Mouse (Mus musculus) frontal cortex, postnatal 25 days (tissue): Measurements from ENCODE around the gene Lepr.
A peak's percentile ranks its signal among the peaks of the same experiment; 100 is the strongest.

Source experiments
- DNase-seq, 2 experiments: peaks; one replicate each; pipeline ENCODE4 v3.0.0; 2022; ENCODE audit warnings: low spot score in 2 of 2

Lepr gene

DNA sequence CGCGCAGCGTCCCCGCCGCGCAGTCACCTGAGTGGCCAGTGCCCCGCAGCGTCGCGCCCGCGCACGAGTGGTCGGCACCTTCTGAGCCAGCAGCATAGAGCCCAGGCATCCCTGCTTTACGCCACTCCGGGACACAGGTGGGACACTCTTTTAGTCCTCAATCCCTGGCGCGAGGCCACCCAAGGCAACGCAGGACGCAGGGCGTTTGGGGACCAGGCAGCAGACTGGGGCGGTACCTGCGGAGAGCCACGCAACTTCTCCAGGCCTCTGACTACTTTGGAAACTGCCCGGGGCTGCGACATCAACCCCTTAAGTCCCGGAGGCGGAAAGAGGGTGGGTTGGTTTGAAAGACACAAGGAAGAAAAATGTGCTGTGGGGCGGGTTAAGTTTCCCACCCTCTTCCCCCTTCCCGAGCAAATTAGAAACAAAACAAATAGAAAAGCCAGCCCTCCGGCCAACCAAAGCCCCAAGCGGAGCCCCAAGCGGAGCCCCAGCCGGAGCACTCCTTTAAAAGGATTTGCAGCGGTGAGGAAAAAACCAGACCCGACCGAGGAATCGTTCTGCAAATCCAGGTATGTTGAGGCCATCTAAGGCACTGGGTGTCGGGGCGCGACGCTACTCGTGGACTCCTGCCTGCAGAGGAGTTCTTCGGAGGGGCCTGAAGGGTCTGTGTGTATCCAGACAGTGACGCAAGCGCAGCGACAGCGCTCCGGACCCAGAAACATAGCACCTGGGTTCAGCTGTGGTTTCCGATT lies at the start of gene Lepr:
TSS of gene Lepr (plus strand) at position 38 of the 755 bp plus-strand sequence.
- peak in 1 of 2 experiments; percentile 4 for DNase-seq

GRCm38 (mm10) chr4:101669161-101669560 lies 48.0 kb upstream of the Lepr start:
- no peak for DNase-seq

DNA sequence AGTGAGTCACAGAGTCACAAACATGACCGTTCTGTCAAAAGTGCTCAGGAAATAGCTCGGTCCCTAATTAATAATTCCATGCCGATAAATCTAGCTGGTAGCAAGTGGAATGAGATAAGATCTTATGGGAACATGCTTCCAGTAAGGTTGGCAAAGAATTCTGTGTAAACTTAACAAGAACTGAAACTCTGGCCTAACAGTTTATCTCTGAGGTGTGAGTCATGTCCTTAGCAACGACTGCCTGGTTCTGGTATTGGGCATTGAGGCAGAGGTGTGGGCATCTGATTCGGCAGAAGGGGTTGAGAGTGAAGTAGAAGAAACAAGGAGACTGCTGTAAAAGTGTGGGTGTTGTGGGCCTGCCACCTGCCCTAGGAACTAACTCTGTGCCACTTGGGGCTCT lies 47.4 kb upstream of the Lepr start:
- no peak for DNase-seq

GRCm38 (mm10) chr4:101674790-101675189 lies 42.4 kb upstream of the Lepr start:
- no peak for DNase-seq

- no peak for DNase-seq
Measured at GRCm38 (mm10) chr4:101675726-101676125, 41.5 kb upstream of the Lepr start.

- no peak for DNase-seq
Measured at GRCm38 (mm10) chr4:101682620-101683019, 34.6 kb upstream of the Lepr start.

DNA sequence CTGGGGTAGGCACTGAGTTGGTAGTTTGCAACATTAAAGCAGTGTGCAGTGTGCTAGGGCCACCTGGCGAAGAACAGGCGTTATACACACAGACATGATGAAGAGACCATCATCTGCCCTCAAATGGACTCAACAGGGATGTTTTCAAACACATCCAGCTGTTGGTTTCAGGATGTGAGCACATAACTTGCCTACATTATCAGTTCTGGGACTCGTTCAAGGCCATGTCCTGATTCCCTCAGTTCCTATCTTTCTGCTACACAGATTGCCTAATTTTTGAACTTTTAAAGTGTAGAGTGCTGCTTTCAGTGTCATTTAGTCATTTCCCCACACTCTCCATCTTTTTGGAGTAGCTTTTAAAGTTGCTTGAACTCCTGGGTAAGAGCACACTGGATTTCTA lies 34.1 kb upstream of the Lepr start:
- DNase-seq: no peak

GRCm38 (mm10) chr4:101684821-101685220 lies 32.4 kb upstream of the Lepr start:
- DNase-seq: no peak

GRCm38 (mm10) chr4:101686227-101686810 lies 30.9 kb upstream of the Lepr start:
- DNase-seq: no peak

DNA sequence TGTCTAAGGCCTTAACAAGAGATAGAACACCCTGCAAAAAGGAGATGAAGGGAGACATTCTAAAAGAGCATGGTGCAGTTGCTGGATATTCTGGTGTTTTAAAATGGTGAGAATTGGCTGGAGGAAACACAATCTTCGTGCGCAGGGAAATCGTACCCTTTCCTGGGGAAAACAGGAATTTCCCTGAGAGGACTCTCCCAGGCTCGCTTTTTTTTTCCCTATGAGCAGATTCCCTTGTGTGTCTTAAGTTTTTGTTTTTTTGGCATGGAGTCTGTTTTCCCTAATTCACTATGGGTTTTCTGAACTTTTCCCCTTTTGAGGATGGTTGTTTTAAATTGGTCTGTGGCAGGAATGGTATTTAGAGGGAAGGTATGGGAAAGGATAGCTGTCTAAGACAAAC lies 28.0 kb upstream of the Lepr start:
- DNase-seq: no peak

GRCm38 (mm10) chr4:101689645-101690044 lies 27.6 kb upstream of the Lepr start:
- DNase-seq: no peak

- DNase-seq: no peak
Measured at GRCm38 (mm10) chr4:101692892-101693291, 24.3 kb upstream of the Lepr start.

- no peak for DNase-seq
Measured at GRCm38 (mm10) chr4:101694529-101694928, 22.7 kb upstream of the Lepr start.

DNA sequence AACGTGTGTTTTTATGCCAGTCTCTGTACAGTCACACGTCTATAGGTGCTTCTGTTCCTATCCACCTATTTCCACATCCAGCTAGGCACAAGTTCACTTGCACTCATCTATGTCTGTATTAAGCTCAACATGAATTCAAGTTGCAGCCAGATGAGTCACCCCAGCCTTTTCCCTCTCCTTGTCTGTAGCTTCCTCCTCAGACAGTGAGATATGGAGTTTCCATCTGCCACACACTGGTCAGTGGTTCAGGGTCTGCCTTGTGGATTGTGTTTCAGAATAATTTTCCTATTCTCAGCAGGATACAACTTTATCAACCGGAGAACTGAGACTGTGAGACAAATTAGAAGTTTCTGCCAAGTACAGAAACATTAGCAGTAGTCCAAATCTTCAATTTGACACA lies 20.0 kb upstream of the Lepr start:
- no peak for DNase-seq

GRCm38 (mm10) chr4:101699423-101699822 lies 17.8 kb upstream of the Lepr start:
- DNase-seq: no peak

DNA sequence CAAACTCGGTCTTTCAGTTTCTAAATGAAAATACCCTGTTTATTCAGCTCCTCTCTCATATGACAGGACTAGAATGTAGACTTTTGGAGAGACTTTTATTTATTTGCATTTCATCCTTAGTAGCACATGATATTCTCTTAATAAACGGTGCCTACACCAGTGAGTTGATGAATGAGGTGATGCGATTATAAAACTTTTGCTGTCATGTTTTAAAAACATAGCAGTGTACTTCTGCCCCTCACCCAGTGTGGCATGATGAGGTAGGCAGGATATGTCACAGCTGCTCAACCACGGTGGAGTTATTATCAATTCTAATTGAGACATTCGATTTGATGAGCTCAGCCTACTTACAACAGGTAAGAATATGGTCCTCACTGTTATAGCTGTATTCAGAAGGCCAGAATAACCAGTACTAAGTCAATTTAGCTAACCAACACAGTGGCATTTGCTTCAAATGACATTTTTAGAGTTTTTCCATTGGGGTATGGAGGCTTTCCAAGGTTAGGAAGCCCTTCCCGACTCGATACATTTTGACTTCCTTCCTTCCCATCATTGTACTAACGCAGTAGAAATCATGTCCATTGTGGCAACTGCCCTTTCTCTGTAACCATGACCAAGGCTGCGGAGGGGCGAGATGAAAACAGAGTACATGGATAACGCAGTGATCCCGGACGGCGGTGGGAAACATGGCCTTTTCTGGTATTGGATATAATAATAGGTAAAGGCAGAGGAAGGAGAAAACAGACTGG lies 16.1 kb upstream of the Lepr start:
- no peak for DNase-seq

DNA sequence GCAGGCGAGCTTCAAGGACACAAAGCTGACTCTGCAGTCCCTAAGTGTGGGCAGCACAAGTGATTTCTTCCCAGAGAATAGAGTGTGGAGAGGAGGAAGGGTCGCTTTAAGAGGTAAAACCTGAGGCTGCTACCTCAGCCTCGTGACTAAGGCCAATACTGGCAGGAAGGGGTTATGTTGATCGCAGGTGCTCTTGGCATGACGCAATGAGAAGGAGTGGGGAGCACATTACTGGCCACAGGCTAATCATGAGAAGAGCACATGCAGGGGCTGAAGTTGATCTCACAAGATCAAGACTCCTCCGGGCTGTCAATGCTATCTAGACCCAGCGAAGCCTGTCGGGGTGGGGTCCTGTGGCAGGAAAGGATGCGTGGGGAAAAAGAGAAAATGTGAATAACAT lies 11.9 kb upstream of the Lepr start:
- no peak for DNase-seq

DNA sequence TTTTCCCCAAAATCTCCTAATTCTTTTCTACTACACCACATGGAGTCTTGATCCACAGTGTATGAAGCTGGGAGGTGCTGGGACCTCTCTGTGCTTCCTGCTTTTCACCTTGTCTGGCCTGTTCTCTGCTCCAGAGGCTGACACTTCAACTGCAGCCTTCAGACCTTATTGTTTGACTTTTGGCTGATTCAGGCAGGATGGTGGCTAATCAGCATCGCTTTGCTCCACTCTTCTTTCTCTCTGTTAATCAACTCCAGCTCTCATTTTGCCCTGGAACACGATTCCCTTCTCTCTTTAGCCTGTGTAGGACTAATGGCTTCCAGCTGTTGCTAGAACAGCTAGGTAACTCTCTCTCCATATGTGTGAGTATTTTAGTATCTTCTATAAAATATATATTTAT lies 10.0 kb upstream of the Lepr start:
- DNase-seq: no peak

GRCm38 (mm10) chr4:101707953-101708352 lies 9.3 kb upstream of the Lepr start:
- DNase-seq: no peak

GRCm38 (mm10) chr4:101710361-101710760 lies 6.8 kb upstream of the Lepr start:
- DNase-seq: no peak

- DNase-seq: no peak
Measured at GRCm38 (mm10) chr4:101711100-101711499, 6.1 kb upstream of the Lepr start.

DNA sequence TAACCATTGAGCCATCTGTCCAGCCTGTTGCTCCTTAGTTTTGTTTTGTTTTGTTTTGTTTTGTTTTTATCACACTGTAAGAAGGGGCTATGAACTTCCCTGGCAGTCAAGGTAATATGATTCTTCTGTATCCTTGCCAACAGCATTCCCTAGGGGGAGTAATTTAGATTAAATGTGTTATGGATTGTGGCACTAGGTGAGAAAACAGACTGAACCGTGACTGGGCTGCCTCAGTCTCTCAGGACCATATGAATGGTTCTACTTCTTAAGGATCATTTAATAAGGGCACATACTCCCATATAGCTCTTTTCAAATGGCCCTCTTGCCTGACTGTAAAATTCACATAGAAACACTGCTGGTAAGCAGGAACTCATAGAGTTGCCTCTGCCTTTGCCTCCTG lies 4.6 kb upstream of the Lepr start:
- no peak for DNase-seq

DNA sequence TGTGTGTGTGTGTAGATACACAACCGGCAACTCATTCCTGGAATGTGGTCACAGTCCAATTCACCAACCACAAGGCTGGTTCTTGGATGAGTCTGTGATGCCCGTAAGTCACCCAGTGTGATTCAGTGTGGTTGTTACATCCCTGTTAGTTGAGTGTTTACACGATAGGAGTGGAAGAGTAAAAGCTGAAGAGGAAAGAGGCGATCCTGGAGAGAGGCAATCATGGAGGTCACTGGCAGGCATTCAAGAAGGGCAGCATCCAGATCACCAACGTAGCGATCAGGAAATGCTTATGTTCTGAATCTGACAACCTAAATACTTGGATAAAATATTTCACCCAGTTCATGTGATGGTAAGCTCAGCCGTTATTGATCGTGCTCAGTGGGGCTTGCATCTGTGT lies 1.9 kb upstream of the Lepr start:
- no peak for DNase-seq
